Mouse (Mus musculus): ENCODE measurements at regions not wholly inside any gene's neighbourhood (a gene's known extent, or its start where the extent isn't known, plus 50 kb on each side); places are given as distances from the start of the nearest gene placed in this dataset.

GRCm38 (mm10) chr4:103421541-103421951 is 107.9 kb downstream of the Oma1 start:
- H3K27me3 ChIP-seq (ENCODE audit: insufficient read depth, low read length): no peaks in the 10 kb centered on the region
- no peak for DNase-seq (ENCODE audit: low spot score)
- H3K4me3 ChIP-seq (ENCODE audit: low read depth, low read length): no peak overlapping the region
- no peaks in the 10 kb centered on the region for H3K36me3 ChIP-seq (replicated peaks)
- peaks cover 19% of the 10 kb centered on the region for H3K9me3 ChIP-seq (replicated peaks)
- no peak for TF ChIP-seq GATA1 (IDR thresholded peaks at IDR 0.05; ENCODE audit: borderline replicate concordance, low read length)
- no peak for TF ChIP-seq TAL1 (conservative IDR thresholded peaks at IDR 0.05; ENCODE audit: low read depth, low read length)
- TF ChIP-seq POLR2AphosphoS5 (IDR thresholded peaks at IDR 0.05; ENCODE audit: insufficient replicate concordance, low read depth, low read length): no peak
- TF ChIP-seq GATA2 (IDR thresholded peaks at IDR 0.05; ENCODE audit: borderline replicate concordance, low read depth, low read length): no peak
- no peak for TF ChIP-seq CTCF (IDR thresholded peaks at IDR 0.05; ENCODE audit: low read depth, low read length)
- ATAC-seq (ENCODE audit: extremely low read depth, insufficient number of reproducible peaks, low FRiP score, poor library complexity, severe bottlenecking): no peak
- H3K4me1 ChIP-seq (ENCODE audit: insufficient read depth, low read depth, low read length): no peaks in the 10 kb centered on the region

GRCm38 (mm10) chr4:103441383-103441782 is 127.8 kb downstream of the Oma1 start:
- Histone ChIP-seq H3K4me3 (ENCODE audit: low read depth, low read length) (no peak overlapping the region), H3K4me1 (ENCODE audit: insufficient read depth, low read depth, low read length) (no peaks in the 10 kb centered on the region), H3K27me3 (ENCODE audit: insufficient read depth, low read length) (no peaks in the 10 kb centered on the region), H3K36me3 (replicated peaks) (no peaks in the 10 kb centered on the region), H3K9me3 (replicated peaks) (peaks cover 39% of the 10 kb centered on the region)
- TF ChIP-seq GATA2 (IDR thresholded peaks at IDR 0.05; ENCODE audit: borderline replicate concordance, low read depth, low read length) (no peak), GATA1 (IDR thresholded peaks at IDR 0.05; ENCODE audit: borderline replicate concordance, low read length) (no peak), TAL1 (conservative IDR thresholded peaks at IDR 0.05; ENCODE audit: low read depth, low read length) (no peak), POLR2AphosphoS5 (IDR thresholded peaks at IDR 0.05; ENCODE audit: insufficient replicate concordance, low read depth, low read length) (no peak), CTCF (IDR thresholded peaks at IDR 0.05; ENCODE audit: low read depth, low read length) (no peak)
- DNase-seq (ENCODE audit: low spot score): no peak
- no peak for ATAC-seq (ENCODE audit: extremely low read depth, insufficient number of reproducible peaks, low FRiP score, poor library complexity, severe bottlenecking)

GRCm38 (mm10) chr4:103441955-103442354 is 128.3 kb downstream of the Oma1 start:
- Histone ChIP-seq H3K4me3 (ENCODE audit: low read depth, low read length) (no peak overlapping the region), H3K36me3 (replicated peaks) (no peaks in the 10 kb centered on the region), H3K4me1 (ENCODE audit: insufficient read depth, low read depth, low read length) (no peaks in the 10 kb centered on the region), H3K27me3 (ENCODE audit: insufficient read depth, low read length) (no peaks in the 10 kb centered on the region), H3K9me3 (replicated peaks) (peaks cover 38% of the 10 kb centered on the region)
- ATAC-seq (ENCODE audit: extremely low read depth, insufficient number of reproducible peaks, low FRiP score, poor library complexity, severe bottlenecking) (no peak), DNase-seq (ENCODE audit: low spot score) (no peak)
- no peak for TF ChIP-seq GATA1 (IDR thresholded peaks at IDR 0.05; ENCODE audit: borderline replicate concordance, low read length)
- TF ChIP-seq CTCF (IDR thresholded peaks at IDR 0.05; ENCODE audit: low read depth, low read length): no peak
- TF ChIP-seq GATA2 (IDR thresholded peaks at IDR 0.05; ENCODE audit: borderline replicate concordance, low read depth, low read length): no peak
- no peak for TF ChIP-seq TAL1 (conservative IDR thresholded peaks at IDR 0.05; ENCODE audit: low read depth, low read length)
- TF ChIP-seq POLR2AphosphoS5 (IDR thresholded peaks at IDR 0.05; ENCODE audit: insufficient replicate concordance, low read depth, low read length): no peak

GRCm38 (mm10) chr4:103449276-103449675 is 135.7 kb downstream of the Oma1 start:
- no peak for TF ChIP-seq CTCF (IDR thresholded peaks at IDR 0.05; ENCODE audit: low read depth, low read length)
- no peak for TF ChIP-seq GATA2 (IDR thresholded peaks at IDR 0.05; ENCODE audit: borderline replicate concordance, low read depth, low read length)
- TF ChIP-seq POLR2AphosphoS5 (IDR thresholded peaks at IDR 0.05; ENCODE audit: insufficient replicate concordance, low read depth, low read length): no peak
- no peak for TF ChIP-seq TAL1 (conservative IDR thresholded peaks at IDR 0.05; ENCODE audit: low read depth, low read length)
- no peak for TF ChIP-seq GATA1 (IDR thresholded peaks at IDR 0.05; ENCODE audit: borderline replicate concordance, low read length)
- no peaks in the 10 kb centered on the region for H3K36me3 ChIP-seq (replicated peaks)

DNA sequence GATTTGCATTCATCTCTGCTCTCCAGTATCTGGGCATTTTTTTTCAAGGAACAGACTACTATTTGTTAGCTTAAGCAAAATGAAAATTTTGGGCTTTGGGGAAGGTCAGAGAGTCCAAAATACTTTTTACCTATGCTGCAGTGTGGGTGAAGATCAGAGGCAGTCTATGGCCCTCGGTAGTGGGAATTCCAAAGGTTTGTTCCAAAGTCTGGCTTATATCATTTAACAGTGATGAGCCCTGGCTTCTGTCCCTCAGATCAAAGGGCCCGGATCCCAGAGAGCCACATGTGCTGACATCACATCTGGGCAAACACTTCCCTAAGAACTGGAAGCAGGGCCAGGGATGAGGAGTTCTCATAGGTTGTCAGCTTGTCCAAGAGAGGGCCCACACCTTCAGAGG is 136.5 kb downstream of the Oma1 start:
- TF ChIP-seq GATA1 (IDR thresholded peaks at IDR 0.05; ENCODE audit: borderline replicate concordance, low read length): no peak
- TF ChIP-seq POLR2AphosphoS5 (IDR thresholded peaks at IDR 0.05; ENCODE audit: insufficient replicate concordance, low read depth, low read length): no peak
- no peak for TF ChIP-seq CTCF (IDR thresholded peaks at IDR 0.05; ENCODE audit: low read depth, low read length)
- TF ChIP-seq TAL1 (conservative IDR thresholded peaks at IDR 0.05; ENCODE audit: low read depth, low read length): no peak
- TF ChIP-seq GATA2 (IDR thresholded peaks at IDR 0.05; ENCODE audit: borderline replicate concordance, low read depth, low read length): no peak
- Histone ChIP-seq H3K9me3 (replicated peaks) (peaks cover 29% of the 10 kb centered on the region), H3K27me3 (ENCODE audit: insufficient read depth, low read length) (no peaks in the 10 kb centered on the region), H3K4me3 (ENCODE audit: low read depth, low read length) (no peak overlapping the region), H3K36me3 (replicated peaks) (no peaks in the 10 kb centered on the region), H3K4me1 (ENCODE audit: insufficient read depth, low read depth, low read length) (no peaks in the 10 kb centered on the region)
- DNase-seq (ENCODE audit: low spot score) (no peak), ATAC-seq (ENCODE audit: extremely low read depth, insufficient number of reproducible peaks, low FRiP score, poor library complexity, severe bottlenecking) (no peak)

More at GRCm38 (mm10) chr4:103449276-103449675, 135.7 kb downstream of the Oma1 start:
- H3K27me3 ChIP-seq (ENCODE audit: insufficient read depth, low read length): no peaks in the 10 kb centered on the region
- ATAC-seq (ENCODE audit: extremely low read depth, insufficient number of reproducible peaks, low FRiP score, poor library complexity, severe bottlenecking): no peak
- no peaks in the 10 kb centered on the region for H3K4me1 ChIP-seq (ENCODE audit: insufficient read depth, low read depth, low read length)
- H3K4me3 ChIP-seq (ENCODE audit: low read depth, low read length): no peak overlapping the region
- DNase-seq (ENCODE audit: low spot score): no peak
- peaks cover 35% of the 10 kb centered on the region for H3K9me3 ChIP-seq (replicated peaks)

GRCm38 (mm10) chr4:103455458-103455857 is 141.8 kb downstream of the Oma1 start:
- ATAC-seq (ENCODE audit: extremely low read depth, insufficient number of reproducible peaks, low FRiP score, poor library complexity, severe bottlenecking) (no peak), DNase-seq (ENCODE audit: low spot score) (no peak)
- H3K27me3 ChIP-seq (ENCODE audit: insufficient read depth, low read length): no peaks in the 10 kb centered on the region
- no peak overlapping the region for H3K4me3 ChIP-seq (ENCODE audit: low read depth, low read length)
- H3K4me1 ChIP-seq (ENCODE audit: insufficient read depth, low read depth, low read length): no peaks in the 10 kb centered on the region
- H3K9me3 ChIP-seq (replicated peaks): peaks cover 30% of the 10 kb centered on the region
- H3K36me3 ChIP-seq (replicated peaks): no peaks in the 10 kb centered on the region
- TF ChIP-seq TAL1 (conservative IDR thresholded peaks at IDR 0.05; ENCODE audit: low read depth, low read length): no peak
- TF ChIP-seq CTCF (IDR thresholded peaks at IDR 0.05; ENCODE audit: low read depth, low read length): no peak
- TF ChIP-seq POLR2AphosphoS5 (IDR thresholded peaks at IDR 0.05; ENCODE audit: insufficient replicate concordance, low read depth, low read length): no peak
- TF ChIP-seq GATA2 (IDR thresholded peaks at IDR 0.05; ENCODE audit: borderline replicate concordance, low read depth, low read length): no peak
- no peak for TF ChIP-seq GATA1 (IDR thresholded peaks at IDR 0.05; ENCODE audit: borderline replicate concordance, low read length)
